Mouse (Mus musculus) bone marrow macrophage, adult 2 months (primary cell): ENCODE results near the gene Ppm1m. TPM values are rescaled to one million over a fixed set of nuclear protein-coding genes. Genes with fewer than 3 reads are reported as not detected.
A peak's percentile ranks its signal among the peaks of the same experiment; 100 is the strongest.

Experiments used
- H3K27ac ChIP-seq: 2 replicates; pipeline ENCODE4 v1.5.1; 2012; ENCODE audit warnings: low read depth, low read length; ENCODE audit not compliant: insufficient read depth
- H3K4me1 ChIP-seq: 2 replicates; pipeline ENCODE4 v1.6.1; 2012; ENCODE audit warnings: low read length; ENCODE audit not compliant: control insufficient read depth, insufficient read depth
- H3K4me3 ChIP-seq: 2 replicates; pipeline ENCODE4 v1.5.1; 2012; ENCODE audit warnings: mild to moderate bottlenecking, low read length, moderate library complexity; ENCODE audit not compliant: insufficient read depth
- CTCF ChIP-seq: IDR thresholded peaks from 2 replicates; pipeline ENCODE4 v1.5.1; 2012; ENCODE audit warnings: low read depth, mild to moderate bottlenecking, low read length, moderate library complexity
- POLR2A ChIP-seq: IDR thresholded peaks from 2 replicates; pipeline ENCODE4 v1.6.1; 2012; ENCODE audit warnings: mild to moderate bottlenecking, low read depth, low read length, borderline replicate concordance
- polyA plus RNA-seq: library from polyadenylated mRNA; stranded (reverse); fragments of >200 nt; gene quantifications from 2 replicates; pipeline ENCODE4 v1.2.4, GENCODE M21; 2012; ENCODE audit not compliant: missing spikeins, insufficient read depth, insufficient read length

The Ppm1m gene
- 41.5 and 42.6 TPM in 2 replicates for polyA plus RNA-seq

DNA sequence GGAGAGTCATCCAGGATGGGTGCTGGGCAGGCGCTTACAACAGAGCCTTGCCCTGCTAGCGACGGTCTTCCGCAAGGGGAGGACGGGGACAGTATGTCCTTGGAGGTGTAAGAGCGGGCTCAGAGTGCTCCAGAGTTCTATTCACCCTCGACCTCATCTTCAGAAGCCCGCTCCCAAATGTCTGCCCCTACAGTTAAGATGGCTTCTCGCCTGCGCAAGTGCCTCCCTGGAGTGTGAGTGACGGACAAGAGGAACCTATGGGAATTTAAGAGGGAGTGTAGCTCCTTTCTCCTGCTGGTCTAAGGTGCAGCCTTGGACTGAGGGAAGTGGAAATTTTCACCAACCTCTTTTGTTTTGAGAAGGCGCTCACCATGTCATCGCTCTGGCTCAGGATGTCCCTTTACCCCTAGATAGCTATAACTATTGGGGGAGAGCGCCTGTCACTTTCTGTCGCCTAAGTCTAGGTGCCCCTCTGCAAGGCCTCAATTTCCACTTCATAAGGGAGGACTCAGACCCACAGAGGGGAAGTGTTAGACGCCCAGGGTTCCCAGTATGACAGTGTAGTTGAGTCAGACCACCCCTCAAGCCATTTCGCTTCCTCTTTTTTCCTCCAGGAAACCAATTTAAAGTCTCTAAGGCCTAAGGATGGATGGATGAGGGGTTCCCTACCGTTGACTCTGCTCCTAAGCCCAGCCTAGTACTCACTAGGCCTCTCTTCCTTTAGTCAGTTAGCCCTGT is at the start of gene Ppm1m:
Gene Ppm1m, minus strand, starts transcription at position 212 of the 738 bp plus-strand sequence.
- Histone ChIP-seq H3K4me3 (peak within 1 kb of the TSS; percentile 61), H3K27ac (peak within 1 kb of the TSS; percentile 72), H3K4me1 (peaks cover 30% of the 10 kb centered on the region)
- TF ChIP-seq POLR2A (no peak), CTCF (no peak)

- no peak for TF ChIP-seq CTCF
- TF ChIP-seq POLR2A = no peak
- peak overlapping the region; percentile 21 for H3K4me3 ChIP-seq
- peak overlapping the region; percentile 85 for H3K27ac ChIP-seq
- peaks cover 38% of the 10 kb centered on the region for H3K4me1 ChIP-seq
These were observed 43.4 kb upstream of the Ppm1m start for GRCm38 (mm10) chr9:106242813-106243488.

- 0 out of 2 replicates have a peak, but pooled peaks have one; percentile 8 for TF ChIP-seq CTCF
- TF ChIP-seq POLR2A = no peak
- no peak overlapping the region for H3K4me3 ChIP-seq
- H3K4me1 ChIP-seq = peaks cover 34% of the 10 kb centered on the region
- no peak overlapping the region for H3K27ac ChIP-seq
These were observed 42.1 kb upstream of the Ppm1m start for GRCm38 (mm10) chr9:106241541-106242164.

- peaks cover 10% of the 10 kb centered on the region for H3K4me1 ChIP-seq
- TF ChIP-seq POLR2A (no peak), CTCF (no peak)
- H3K27ac ChIP-seq = no peak overlapping the region
- no peak overlapping the region for H3K4me3 ChIP-seq
These were observed 38.3 kb upstream of the Ppm1m start for GRCm38 (mm10) chr9:106237878-106238277.

GRCm38 (mm10) chr9:106237401-106237800 is 37.9 kb upstream of the Ppm1m start:
- no peak overlapping the region for H3K4me3 ChIP-seq
- TF ChIP-seq POLR2A = no peak
- no peak for TF ChIP-seq CTCF
- peaks cover 6% of the 10 kb centered on the region for H3K4me1 ChIP-seq
- H3K27ac ChIP-seq = no peak overlapping the region

DNA sequence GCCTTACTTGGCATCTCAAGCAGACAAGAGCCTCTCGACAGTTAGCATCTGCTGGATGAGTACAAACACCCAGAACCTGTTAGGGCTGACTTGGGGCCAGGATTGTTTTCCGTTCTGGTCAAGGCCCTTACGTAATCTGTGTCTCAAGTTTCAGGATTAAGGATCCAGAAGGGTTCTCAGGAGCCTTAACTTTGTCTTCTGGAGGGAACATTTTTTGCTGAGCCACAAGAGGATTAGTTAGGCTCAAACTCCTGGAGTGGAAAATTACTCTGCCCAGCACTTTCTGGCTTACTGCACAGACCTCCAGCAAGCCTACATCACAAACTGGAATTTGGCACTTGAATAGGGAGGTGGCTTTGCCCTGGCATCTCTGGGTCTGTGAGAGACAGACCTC is 37.3 kb upstream of the Ppm1m start:
- H3K27ac ChIP-seq = no peak overlapping the region
- peaks cover under 1% of the 10 kb centered on the region; the same call in 1 of the 2 replicates for H3K4me1 ChIP-seq
- H3K4me3 ChIP-seq = no peak overlapping the region
- TF ChIP-seq CTCF = no peak
- TF ChIP-seq POLR2A = no peak

DNA sequence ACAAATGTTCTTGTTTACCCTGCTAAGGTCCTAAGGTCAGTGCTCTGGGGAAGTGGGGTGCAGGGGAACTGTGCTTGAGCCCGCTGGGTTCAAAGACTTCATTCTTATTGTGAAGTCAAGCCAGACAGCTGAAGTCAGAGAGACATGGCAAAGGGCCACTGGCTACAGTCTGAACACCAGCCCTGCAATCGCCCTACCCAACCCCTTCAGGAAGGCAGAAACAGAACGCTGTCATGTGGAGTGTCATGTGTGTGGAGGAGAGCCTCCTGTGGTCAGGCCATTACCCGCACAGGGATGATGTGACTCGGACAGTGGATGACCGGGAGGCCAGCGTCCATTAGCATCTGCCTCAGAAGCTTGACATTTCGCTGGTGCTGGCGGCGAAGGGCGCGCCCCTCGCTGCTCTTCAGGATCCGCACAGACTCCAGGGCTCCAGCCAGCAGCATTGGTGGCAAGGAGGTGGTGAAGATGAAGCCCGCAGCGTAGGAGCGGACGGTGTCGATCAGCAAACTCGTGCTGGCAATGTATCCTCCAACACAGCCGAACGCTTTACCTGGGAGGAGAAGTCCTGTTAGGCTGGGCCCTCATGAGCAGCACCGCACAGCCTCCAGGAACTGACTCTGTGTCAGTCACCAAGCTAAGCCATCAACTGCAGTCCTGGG is 36.7 kb upstream of the Ppm1m start:
- Histone ChIP-seq H3K27ac (no peak overlapping the region), H3K4me3 (no peak overlapping the region), H3K4me1 (peaks cover 2% of the 10 kb centered on the region; the same call in 1 of the 2 replicates)
- no peak for TF ChIP-seq CTCF
- TF ChIP-seq POLR2A = no peak

- Histone ChIP-seq H3K4me3 (no peak overlapping the region), H3K27ac (no peak overlapping the region)
These were observed 35.8 kb upstream of the Ppm1m start for GRCm38 (mm10) chr9:106235194-106235830.

DNA sequence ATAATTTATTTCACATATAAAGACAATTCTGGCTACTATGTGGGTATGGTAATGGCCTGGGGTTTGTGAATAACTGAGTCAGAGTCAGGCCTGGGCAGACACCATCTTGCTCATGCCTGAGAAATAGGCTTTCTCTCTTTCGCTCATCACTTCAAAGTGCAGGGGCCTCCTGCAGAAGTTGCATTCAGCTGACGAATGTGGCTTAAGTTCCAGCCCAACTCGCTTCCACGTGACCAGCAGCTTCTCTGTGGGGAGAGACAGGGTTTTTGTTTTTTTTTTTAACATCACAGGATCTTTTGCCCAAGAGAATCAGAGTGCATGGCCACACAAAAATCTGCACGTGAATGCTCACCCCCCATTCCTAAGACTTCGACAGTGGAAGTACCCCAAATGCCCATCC is 34.4 kb upstream of the Ppm1m start:
- Histone ChIP-seq H3K4me3 (no peak overlapping the region), H3K27ac (no peak overlapping the region), H3K4me1 (peaks cover 18% of the 10 kb centered on the region)
- TF ChIP-seq CTCF (no peak), POLR2A (no peak)

More at GRCm38 (mm10) chr9:106235194-106235830, 35.8 kb upstream of the Ppm1m start:
- H3K4me1 ChIP-seq = peaks cover 11% of the 10 kb centered on the region
- TF ChIP-seq POLR2A (no peak), CTCF (no peak)
